Mouse (Mus musculus): Measurements from ENCODE around the gene Rbms3.

GRCm38 (mm10) chr9:117250036-117250830 is 379.5 kb downstream of the Rbms3 start:
- no peak for TF ChIP-seq CTCF (IDR thresholded peaks at IDR 0.05)
- no peak for TF ChIP-seq EP300 (IDR thresholded peaks at IDR 0.05; ENCODE audit: insufficient read depth, low read depth, low read length)
- TF ChIP-seq POLR2A (IDR thresholded peaks at IDR 0.05; ENCODE audit: insufficient read depth, low read depth, low read length): no peak
